ENCODE assay signal across 8 mouse cellular contexts in the genomic region with DNA sequence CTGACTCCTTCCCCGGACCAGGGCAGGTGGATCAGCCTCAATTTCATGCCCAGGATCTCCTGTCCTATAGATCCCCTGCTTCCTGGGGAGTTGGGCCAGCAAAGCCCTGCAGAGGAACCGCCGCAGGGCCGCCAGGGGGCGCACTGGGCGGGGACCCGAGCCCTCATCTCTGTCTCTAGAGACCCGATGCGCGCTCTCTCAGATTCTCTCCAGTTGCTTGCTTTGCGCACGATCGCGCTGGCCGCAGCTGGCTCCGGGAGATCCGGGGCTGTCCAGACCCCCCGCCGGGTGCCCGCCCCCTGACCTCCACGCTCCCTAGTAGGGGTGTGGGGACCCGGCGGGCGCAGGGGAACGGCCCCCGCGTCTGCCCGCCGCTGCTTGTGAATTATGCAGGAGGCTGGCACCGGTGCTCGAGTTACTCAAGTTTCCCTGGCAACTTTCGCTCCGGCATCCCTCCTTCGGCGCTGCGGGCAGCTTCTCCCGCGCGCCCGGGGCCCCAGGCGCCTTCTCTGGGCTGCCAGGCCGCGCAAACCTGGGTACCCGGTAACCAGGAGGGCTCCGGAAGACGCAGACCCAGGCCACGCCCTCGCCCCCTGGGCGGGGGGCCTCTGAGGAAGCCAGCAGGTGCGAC. TPM values are rescaled to one million over a fixed set of nuclear protein-coding genes. Genes with fewer than 3 reads are reported as not detected.
A peak's percentile ranks its signal among the peaks of the same experiment; 100 is the strongest.
DNase-seq lines count a peak whose midpoint lies in the region; ATAC-seq and TF ChIP-seq lines count a peak whose summit lies in the region.

No protein-coding gene starts in this region.

- H3K36me3 ChIP-seq in heart, embryonic 10.5 days, result no peaks in the 10 kb centered on the region
- H3K36me3 ChIP-seq in kidney, embryonic 15.5 days, result no peaks in the 10 kb centered on the region
- H3K36me3 ChIP-seq in liver, embryonic 11.5 days (ENCODE audit: control insufficient read depth, insufficient read depth, low read length), result no peaks in the 10 kb centered on the region
- H3K36me3 ChIP-seq in stomach, postnatal 0 days (ENCODE audit: control insufficient read depth, insufficient read depth, low read length), result no peaks in the 10 kb centered on the region

- H3K4me3 ChIP-seq in heart, embryonic 10.5 days, result peak overlapping the region; percentile 68
- H3K4me3 ChIP-seq in kidney, embryonic 15.5 days (replicated peaks), result peak overlapping the region; percentile 56
- H3K4me3 ChIP-seq in liver, embryonic 11.5 days (ENCODE audit: low read depth, low read length), result peak overlapping the region; percentile 50
- H3K4me3 ChIP-seq in stomach, postnatal 0 days (ENCODE audit: low read depth, low read length), result peak overlapping the region; percentile 48

- no peak for ATAC-seq in cerebellum, adult (ENCODE audit: insufficient number of reproducible peaks, low FRiP score, low TSS enrichment)
- peak; percentile 78 for ATAC-seq in kidney, embryonic 15.5 days (replicated peaks; ENCODE audit: low FRiP score)
- ATAC-seq in liver, embryonic 11.5 days (replicated peaks; ENCODE audit: low FRiP score), result peak; percentile 59; the same call in 1 of the 2 replicates
- ATAC-seq in stomach, postnatal 0 days (ENCODE audit: low FRiP score, low TSS enrichment), result peak; percentile 56

- peak overlapping the region; percentile 45 for H3K9ac ChIP-seq in kidney, embryonic 15.5 days
- H3K9ac ChIP-seq in liver, embryonic 11.5 days (ENCODE audit: low read depth, low read length), result peak overlapping the region; percentile 41; the same call in 1 of the 2 replicates
- H3K9ac ChIP-seq in stomach, postnatal 0 days (ENCODE audit: low read length), result peak overlapping the region; percentile 41; the same call in 1 of the 2 replicates

- peaks cover 18% of the 10 kb centered on the region for H3K4me1 ChIP-seq in heart, embryonic 10.5 days
- peaks cover 42% of the 10 kb centered on the region for H3K4me1 ChIP-seq in kidney, embryonic 15.5 days
- H3K4me1 ChIP-seq in liver, embryonic 11.5 days (replicated peaks; ENCODE audit: control insufficient read depth, insufficient read depth, low read length), result no peaks in the 10 kb centered on the region
- H3K4me1 ChIP-seq in stomach, postnatal 0 days (replicated peaks; ENCODE audit: control insufficient read depth, insufficient read depth), result 0 out of 2 replicates have a peak, but pooled peaks cover 2% of the 10 kb centered on the region

- no peak overlapping the region for H3K27ac ChIP-seq in heart, embryonic 10.5 days
- H3K27ac ChIP-seq in kidney, embryonic 15.5 days, result peak overlapping the region; percentile 93
- H3K27ac ChIP-seq in liver, embryonic 11.5 days (ENCODE audit: low read depth, low read length), result no peak overlapping the region
- H3K27ac ChIP-seq in stomach, postnatal 0 days (replicated peaks), result no peak overlapping the region

- TF ChIP-seq CTCF in stomach, postnatal 0 days (IDR thresholded peaks at IDR 0.05; ENCODE audit: low read depth), result peak; percentile 77

- WGBS in heart, embryonic 10.5 days, result 1% methylated on average over 50 of the region's 50 CpGs
- WGBS in kidney, embryonic 15.5 days, result under 1% methylated on average over 50 of the region's 50 CpGs
- 1% methylated on average over 49 of the region's 50 CpGs for WGBS in liver, embryonic 11.5 days
- WGBS in stomach, postnatal 0 days, result under 1% methylated on average over 44 of the region's 50 CpGs

- peak; percentile 10 for DNase-seq in cerebellum, adult 11 months
- DNase-seq in embryo, embryonic 11.5 days (ENCODE audit: low read depth, low spot score), result peak; percentile 61
- peak; percentile 88 for DNase-seq in heart, embryonic 10.5 days (ENCODE audit: low spot score)
- DNase-seq in liver, embryonic 11.5 days (ENCODE audit: low spot score), result peak; percentile 75
- peak; percentile 81 for DNase-seq in neural tube, embryonic 10.5 days (ENCODE audit: extremely low spot score, low spot score)
- DNase-seq in stomach, postnatal 0 days (ENCODE audit: low spot score), result peak; percentile 77

- H3K27me3 ChIP-seq in heart, embryonic 10.5 days (ENCODE audit: insufficient read depth, poor library complexity, severe bottlenecking), result peaks cover 96% of the 10 kb centered on the region
- H3K27me3 ChIP-seq in kidney, embryonic 15.5 days, result peaks cover 73% of the 10 kb centered on the region
- H3K27me3 ChIP-seq in liver, embryonic 11.5 days (replicated peaks; ENCODE audit: control insufficient read depth, insufficient read depth, low read length), result peaks cover 57% of the 10 kb centered on the region
- no peaks in the 10 kb centered on the region for H3K27me3 ChIP-seq in stomach, postnatal 0 days (ENCODE audit: control insufficient read depth, insufficient read depth, low read length)

- H3K9me3 ChIP-seq in heart, embryonic 10.5 days, result no peaks in the 10 kb centered on the region
- no peaks in the 10 kb centered on the region for H3K9me3 ChIP-seq in kidney, embryonic 15.5 days (replicated peaks)
- no peaks in the 10 kb centered on the region for H3K9me3 ChIP-seq in liver, embryonic 11.5 days (ENCODE audit: control insufficient read depth, low read length)
- no peaks in the 10 kb centered on the region for H3K9me3 ChIP-seq in stomach, postnatal 0 days (ENCODE audit: control insufficient read depth, low read length)

- TF ChIP-seq EP300 in stomach, postnatal 0 days (optimal IDR thresholded peaks at IDR 0.05), result no peak

- H3K4me2 ChIP-seq in kidney, embryonic 15.5 days, result peak overlapping the region; percentile 93
- peak overlapping the region; percentile 71 for H3K4me2 ChIP-seq in liver, embryonic 11.5 days
- peak overlapping the region; percentile 91 for H3K4me2 ChIP-seq in stomach, postnatal 0 days (replicated peaks; ENCODE audit: low read depth)

RNA-seq across cellular contexts. Expression of a gene that starts 22.9 kb away (rescaled TPM):
- polyA plus RNA-seq in heart, embryonic 10.5 days (2016; fragmentation: Nextera tagmentation; extraction: Ambion mirVana), result 0.21 and 0.31 TPM in 2 replicates
- polyA plus RNA-seq in kidney, embryonic 15.5 days (2015; fragmentation: Nextera tagmentation; extraction: Ambion mirVana), result 2.6 and 2.7 TPM in 2 replicates
- polyA plus RNA-seq in liver, embryonic 11.5 days (2014; fragmentation: Nextera tagmentation; extraction: Ambion mirVana), result 0.90 and 1.0 TPM in 2 replicates
- 0.68 and 0.69 TPM in 2 replicates for polyA plus RNA-seq in stomach, postnatal 0 days (2015; fragmentation: Nextera tagmentation; extraction: Ambion mirVana)

Comparison
In these comparisons a context has a peak if more than half of its experiments do, and no peak if none do; other contexts are left out.
1. DNase-seq: peak in every context shown above with its lines; median percentile 88 in heart, embryonic 10.5 days; 81 in neural tube, embryonic 10.5 days; 77 in stomach, postnatal 0 days; 75 in liver, embryonic 11.5 days; 61 in embryo, embryonic 11.5 days; 10 in cerebellum, adult 11 months.